Mouse (Mus musculus) spleen, adult 2 months (tissue): ENCODE data around the gene Ubap2l.

Experiments
- CTCF ChIP-seq: fragments of 200-500 bp; IDR thresholded peaks from 2 replicates; pipeline ENCODE4 v1.5.1; 2011; ENCODE audit warnings: mild to moderate bottlenecking, inconsistent platforms; ENCODE audit not compliant: insufficient read depth, insufficient read length, insufficient replicate concordance; ENCODE audit errors: extremely low read depth
- POLR2A ChIP-seq: fragments of 200-500 bp; IDR thresholded peaks from 2 replicates; pipeline ENCODE4 v1.6.1; 2011; ENCODE audit warnings: low read depth, low read length, inconsistent platforms

GRCm38 (mm10) chr3:90079133-90079762 lies 26.8 kb upstream of the Ubap2l start:
- TF ChIP-seq CTCF (no peak), POLR2A (no peak; the same call in 1 of the 2 replicates)
